Mouse (Mus musculus) bone marrow, adult 2 months (tissue): ENCODE results near the gene Cirbp.
"Not testable (repeated sequence)": the region's sequence is repeated elsewhere in the genome, so short reads cannot be mapped to it uniquely, and the experiment has no call there.

ENCODE experiments used
- CTCF ChIP-seq: fragments of 200-500 bp; IDR thresholded peaks from 2 replicates; pipeline ENCODE4 v1.5.1; 2011; ENCODE audit warnings: low read length, control low read depth; ENCODE audit not compliant: control insufficient read depth, insufficient read depth
- POLR2A ChIP-seq: fragments of 200-500 bp; IDR thresholded peaks from 2 replicates; pipeline ENCODE4 v1.6.1; 2011; ENCODE audit warnings: low read depth, mild to moderate bottlenecking, control low read depth, low read length, borderline replicate concordance; ENCODE audit not compliant: control insufficient read depth

GRCm38 (mm10) chr10:80211547-80212103, 45.8 kb downstream of the Cirbp start:
- not testable (repeated sequence) for TF ChIP-seq POLR2A, CTCF
